Mouse (Mus musculus) T-helper 1 cell (primary cell): ENCODE data around the gene Dnah17.

Experiments
- in situ Hi-C: fragments of 300-600 bp; cut with MboI, MseI; formaldehyde crosslinking; loops from one replicate; pipeline ENCODE4 v1.15.1; 2025; ENCODE audit warnings: high pct_unique_total_duplicates

The Dnah17 gene

DNA sequence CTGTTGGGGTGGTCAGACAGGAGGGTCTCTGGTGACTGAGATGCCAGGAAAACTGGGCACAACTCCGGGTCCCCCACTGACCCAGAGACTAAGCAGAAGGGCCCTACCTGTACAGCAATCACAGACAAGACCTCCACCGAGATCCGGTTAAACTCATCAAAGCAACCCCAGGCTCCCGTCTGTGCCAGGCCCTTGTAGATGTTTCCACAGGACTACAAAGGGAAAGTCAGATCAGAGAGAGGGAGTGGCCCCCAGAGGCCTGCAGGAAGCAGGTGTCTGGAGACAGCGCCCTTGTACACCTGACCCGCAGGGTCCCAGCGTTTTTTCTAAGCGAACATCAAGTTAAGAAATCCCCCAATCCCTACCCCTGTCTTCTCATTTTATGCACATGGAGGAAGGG, 44.5 kb downstream of the Dnah17 start:
- in situ Hi-C loops = no loop called here

DNA sequence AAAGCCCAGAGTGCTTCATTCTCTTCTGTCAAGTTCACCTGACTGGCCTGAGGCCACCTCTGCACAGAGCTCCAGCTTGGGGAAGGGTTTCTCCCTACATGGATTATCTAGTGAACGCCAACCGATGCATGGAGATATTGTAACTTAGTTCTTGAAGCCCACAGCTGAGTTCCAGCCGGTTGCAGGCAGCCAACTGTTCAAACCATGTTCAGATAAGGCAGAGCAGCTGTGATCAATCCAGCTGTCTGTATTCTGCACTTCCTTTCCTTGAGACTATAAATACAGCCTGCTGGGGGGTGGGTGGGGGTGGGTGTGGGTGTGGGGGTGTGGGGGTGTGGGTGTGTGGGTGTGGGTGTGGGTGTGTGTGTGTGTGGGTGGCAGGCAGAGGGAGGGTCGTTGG, 45.3 kb downstream of the Dnah17 start:
- in situ Hi-C loops = no loop called here

DNA sequence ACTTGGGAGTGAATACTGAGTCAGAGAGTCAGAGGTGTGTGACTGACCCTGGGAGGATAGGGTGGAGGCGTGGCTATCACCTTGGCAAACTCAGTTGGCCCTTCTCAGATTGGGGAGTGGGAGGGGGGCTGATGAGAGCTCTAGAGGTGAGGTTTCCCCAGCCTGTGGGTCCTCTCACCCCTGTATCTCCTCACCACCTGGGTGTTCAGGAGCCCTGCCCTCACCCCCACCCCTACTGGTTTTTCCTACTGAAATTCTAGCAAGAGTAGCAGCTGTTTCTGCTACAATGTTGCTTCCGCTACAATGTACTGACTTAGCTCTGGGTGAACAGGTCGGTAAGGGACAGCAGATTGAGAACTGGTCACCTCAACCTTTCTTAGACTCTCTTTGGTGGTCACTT, 46.2 kb downstream of the Dnah17 start:
- in situ Hi-C loops = loop anchor here (5.0 kb wide), 1 partner anchor 212 kb away; the partner anchor contains the start of gene Tha1

DNA sequence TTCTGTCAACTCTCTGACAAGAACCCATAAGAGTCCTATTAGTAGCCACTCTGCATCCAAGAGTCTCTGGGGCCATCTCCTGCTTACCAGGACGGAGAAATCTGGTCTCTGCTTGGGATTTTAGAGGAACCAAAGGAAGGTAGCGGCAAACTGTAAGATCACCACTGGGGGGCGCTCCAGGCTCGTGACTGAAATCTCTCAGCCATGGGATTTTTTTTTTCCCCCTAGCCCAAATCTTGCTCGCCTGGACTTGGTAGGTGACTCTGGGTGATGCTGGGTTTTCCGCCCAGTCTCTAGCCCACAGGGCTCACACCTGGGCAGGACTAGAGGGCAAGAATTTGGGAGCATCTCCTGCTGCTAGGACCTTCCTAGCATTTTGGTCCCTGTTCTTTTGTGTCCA, 46.6 kb downstream of the Dnah17 start:
- in situ Hi-C loops = loop anchor here (5.0 kb wide), 1 partner anchor 212 kb away; the partner anchor contains the start of gene Tha1

DNA sequence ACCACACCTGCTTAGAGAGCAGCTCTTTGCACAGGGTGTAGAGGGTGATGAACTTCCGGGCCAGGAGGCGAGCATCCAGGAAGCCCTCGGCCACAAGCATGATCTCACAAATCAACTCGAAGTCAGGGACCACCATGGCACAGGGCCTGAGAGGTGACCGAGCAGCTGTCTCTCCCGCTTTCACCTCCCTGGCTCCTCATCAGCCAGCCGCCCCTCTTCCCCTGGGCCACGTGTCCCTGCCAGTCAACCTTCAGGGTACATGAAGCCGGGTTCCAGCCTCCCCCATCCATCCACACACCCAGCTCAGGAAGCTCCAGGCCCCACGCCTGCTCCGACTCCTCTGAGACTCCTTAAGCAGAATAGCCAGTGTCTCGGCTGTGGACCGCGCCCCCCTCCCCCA, 48.1 kb downstream of the Dnah17 start:
- in situ Hi-C loops = loop anchor here (5.0 kb wide), 1 partner anchor 210 kb away; the partner anchor contains the start of gene Tha1

DNA sequence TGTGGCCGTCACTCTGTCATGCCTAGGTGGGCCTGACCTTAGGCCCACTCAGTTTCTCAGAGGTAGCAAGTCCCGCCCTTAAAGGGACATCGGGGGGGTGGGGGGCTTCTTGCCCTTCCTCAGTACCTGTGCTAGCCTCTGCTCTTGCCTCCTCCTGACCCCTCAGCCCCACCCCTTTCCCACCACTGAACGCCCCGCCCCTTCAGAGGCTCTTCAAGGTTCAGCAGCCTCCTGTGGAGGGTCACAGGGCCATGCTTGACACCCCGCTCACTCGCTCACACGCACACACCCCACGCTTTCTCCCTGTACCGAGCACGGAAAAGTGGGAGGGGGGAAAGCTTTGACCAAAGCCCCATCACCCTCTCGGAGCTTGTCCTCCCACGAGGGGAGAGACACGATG, 50.7 kb downstream of the Dnah17 start:
- in situ Hi-C loops = loop anchor here (5.0 kb wide), 1 partner anchor 207 kb away; the partner anchor contains the start of gene Tha1

DNA sequence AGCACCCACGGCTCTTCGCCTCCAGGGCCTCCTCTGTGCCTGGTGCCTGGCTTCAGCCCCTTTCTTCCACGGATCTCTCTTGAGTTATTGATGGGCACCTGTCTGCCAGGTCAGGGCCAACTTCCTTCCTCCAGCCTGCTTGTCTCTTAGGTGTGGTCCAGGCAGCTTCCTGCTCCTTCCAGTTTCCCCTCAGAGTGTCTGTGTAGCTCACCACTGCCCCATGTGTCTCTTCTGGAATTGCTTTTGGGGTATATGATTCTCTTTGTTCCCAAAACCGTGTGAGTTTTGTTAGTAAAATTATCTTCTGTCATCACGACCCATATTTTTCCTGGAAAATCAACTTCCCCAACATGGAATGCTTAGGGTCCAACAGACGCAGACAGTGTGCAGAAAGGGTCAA, 53.5 kb downstream of the Dnah17 start:
- in situ Hi-C loops = no loop called here

- in situ Hi-C loops = no loop called here
These were observed 55.4 kb downstream of the Dnah17 start for GRCm38 (mm10) chr11:118075035-118075522.

GRCm38 (mm10) chr11:118071227-118071912, 59.1 kb downstream of the Dnah17 start:
- in situ Hi-C loops = loop anchor here (25.0 kb wide), 1 partner anchor 634 kb away; no protein-coding TSS in a partner anchor

- in situ Hi-C loops = loop anchor here (25.0 kb wide), 1 partner anchor 632 kb away; no protein-coding TSS in a partner anchor
These were observed 61.6 kb downstream of the Dnah17 start for GRCm38 (mm10) chr11:118068812-118069332.

GRCm38 (mm10) chr11:118067588-118067987, 62.8 kb downstream of the Dnah17 start:
- in situ Hi-C loops = loop anchor here (25.0 kb wide), 1 partner anchor 630 kb away; no protein-coding TSS in a partner anchor

DNA sequence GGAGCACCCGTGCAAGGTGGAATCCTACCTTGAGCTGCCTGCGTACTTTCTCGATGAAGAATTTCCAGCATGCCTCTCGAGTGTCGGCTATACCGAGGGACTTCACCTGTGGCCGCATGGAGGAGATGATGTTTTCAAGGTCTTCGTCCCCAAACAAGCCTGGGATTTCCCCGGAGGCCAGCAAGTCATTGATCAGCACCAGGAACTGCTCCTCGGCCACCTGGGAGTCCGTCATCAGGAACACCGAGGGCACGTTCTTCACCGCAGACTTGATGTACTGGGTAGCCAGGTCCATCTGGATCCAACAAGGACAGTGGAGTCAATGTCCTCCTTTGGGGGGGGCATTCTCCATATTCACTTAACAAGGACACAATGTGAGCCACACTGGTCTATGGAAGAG, 70.4 kb downstream of the Dnah17 start:
- in situ Hi-C loops = loop anchor here (25.0 kb wide), 1 partner anchor 623 kb away; no protein-coding TSS in a partner anchor

- in situ Hi-C loops = loop anchor here (25.0 kb wide), 1 partner anchor 622 kb away; no protein-coding TSS in a partner anchor
These were observed 71.6 kb downstream of the Dnah17 start for GRCm38 (mm10) chr11:118058872-118059271.

DNA sequence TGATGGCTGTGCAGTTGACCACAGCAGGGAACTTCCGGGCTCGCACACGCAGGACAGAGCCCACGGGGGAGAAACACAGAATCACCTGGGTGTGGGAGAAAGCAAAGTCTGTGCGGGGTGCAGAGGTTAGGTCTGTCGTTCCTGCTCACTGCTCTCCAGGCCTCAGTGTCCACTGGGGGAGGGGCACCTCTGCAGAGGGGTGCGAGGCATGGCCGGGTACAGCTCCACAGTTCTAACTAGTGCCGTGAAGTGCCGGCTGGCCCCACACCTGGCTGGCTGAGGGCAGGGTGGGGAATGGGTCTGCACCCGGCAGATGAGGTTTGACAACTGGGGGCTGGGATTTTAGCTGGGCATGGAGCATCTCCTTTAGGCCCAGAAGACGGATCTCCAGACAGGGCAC, 72.1 kb downstream of the Dnah17 start:
- in situ Hi-C loops = loop anchor here (25.0 kb wide), 1 partner anchor 621 kb away; no protein-coding TSS in a partner anchor

DNA sequence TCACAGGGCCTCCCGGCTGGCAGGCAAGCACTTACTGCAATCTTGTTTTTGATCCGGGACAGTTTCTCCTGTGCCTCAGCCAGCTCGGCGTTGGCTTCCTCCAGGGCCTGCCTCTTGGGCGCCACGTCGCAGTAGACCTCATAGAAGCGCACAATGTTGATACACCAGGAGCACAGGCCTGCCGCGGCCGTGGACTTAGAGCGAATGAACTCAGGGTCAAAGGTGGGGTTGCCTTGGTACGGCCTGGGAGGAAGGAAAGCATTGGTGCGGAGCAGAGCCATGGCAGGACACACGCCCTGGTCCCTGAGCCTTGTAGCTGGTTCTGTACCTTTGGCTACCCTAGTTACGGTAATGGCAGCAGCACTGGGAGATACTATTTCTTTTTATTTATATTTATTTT, 80.3 kb downstream of the Dnah17 start:
- in situ Hi-C loops = loop anchor here (25.0 kb wide), 1 partner anchor 613 kb away; no protein-coding TSS in a partner anchor

GRCm38 (mm10) chr11:118049641-118050040, 80.8 kb downstream of the Dnah17 start:
- in situ Hi-C loops = loop anchor here (25.0 kb wide), 1 partner anchor 612 kb away; no protein-coding TSS in a partner anchor

GRCm38 (mm10) chr11:118043293-118043907, 87.0 kb downstream of the Dnah17 start:
- in situ Hi-C loops = no loop called here

DNA sequence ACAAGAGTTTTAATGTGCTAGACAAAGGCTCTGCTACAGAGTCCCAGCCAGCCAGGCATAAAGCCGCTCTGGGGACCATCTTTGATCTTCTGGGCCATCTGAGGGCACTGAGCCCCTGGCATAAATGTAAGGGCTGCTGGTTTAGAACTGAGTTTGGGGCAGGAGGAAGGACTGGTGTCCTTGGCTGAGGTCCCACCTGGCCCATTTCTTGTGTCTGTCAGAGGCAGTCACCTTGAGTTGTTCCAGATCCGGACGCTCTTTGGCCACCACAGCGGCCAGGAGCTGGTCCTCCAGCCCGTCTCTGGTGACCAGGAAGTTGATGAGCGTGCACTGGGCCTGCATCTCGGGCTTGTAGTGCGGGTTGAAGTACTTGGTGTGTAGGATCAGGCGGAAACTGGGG, 87.6 kb downstream of the Dnah17 start:
- in situ Hi-C loops = no loop called here

DNA sequence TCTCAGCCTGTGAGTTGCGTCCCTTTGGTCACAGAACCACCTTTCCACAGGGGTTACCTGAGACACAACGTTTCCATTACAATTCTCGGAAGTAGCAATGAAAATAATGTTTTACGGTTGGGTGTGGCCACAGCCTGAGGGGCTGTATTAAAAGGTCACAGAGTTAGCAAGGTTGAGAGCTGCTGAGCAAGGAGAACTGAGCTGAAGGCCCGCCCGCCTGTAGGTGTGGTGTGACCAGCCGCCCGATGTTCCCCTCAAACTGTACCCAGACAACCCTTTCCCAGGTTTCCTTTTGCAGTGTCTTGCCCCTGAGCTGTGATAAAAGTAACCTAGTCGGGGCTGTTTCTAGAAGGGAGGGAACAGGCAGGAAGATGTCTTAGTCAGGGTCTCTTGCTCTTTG, 95.4 kb downstream of the Dnah17 start:
- in situ Hi-C loops = no loop called here

DNA sequence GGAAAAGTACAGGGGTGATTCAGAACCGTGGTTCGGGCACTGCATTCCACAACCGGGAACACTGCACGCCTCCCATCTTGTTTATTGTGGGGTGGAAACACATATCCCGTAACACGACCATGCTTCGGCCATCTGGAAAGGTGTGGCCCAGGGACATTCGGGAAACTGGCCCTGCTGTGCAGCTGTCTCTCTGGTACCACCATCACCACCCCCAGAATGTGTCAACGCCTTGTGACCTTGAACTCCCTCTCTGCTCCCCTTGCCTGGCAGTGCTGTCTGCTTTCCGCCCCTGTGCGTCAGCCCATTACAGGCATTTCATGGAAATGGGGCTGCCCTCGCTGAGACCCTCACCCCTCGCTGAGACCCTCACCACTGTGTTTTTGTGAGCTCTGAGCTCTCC, 96.0 kb downstream of the Dnah17 start:
- in situ Hi-C loops = no loop called here

GRCm38 (mm10) chr11:118031134-118031533, 99.3 kb downstream of the Dnah17 start:
- in situ Hi-C loops = no loop called here

DNA sequence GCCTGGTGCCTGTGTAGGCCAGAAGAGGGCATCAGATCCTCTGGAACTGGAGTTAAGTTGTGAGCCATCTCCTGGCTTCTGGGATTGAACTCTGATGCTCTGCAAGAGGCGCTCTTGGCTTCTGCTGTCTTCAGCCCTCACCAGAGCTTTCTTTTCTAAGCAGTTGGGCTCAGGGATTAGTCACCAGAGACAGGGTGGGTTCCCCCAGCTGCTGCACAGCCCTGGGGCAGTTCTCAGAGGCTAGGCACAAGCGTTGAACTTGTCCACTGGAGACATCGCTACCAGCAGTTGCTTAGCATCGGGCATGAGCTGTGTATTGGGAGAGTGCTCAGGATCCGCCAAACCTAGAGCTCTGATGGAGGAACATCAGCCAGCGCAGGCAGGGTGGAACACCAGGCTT, 101.3 kb downstream of the Dnah17 start:
- in situ Hi-C loops = loop anchor here (5.0 kb wide), 1 partner anchor 102 kb away; no protein-coding TSS in a partner anchor
